Comparison of ENCODE assay signal across 19 mouse cellular contexts in the genomic region with DNA sequence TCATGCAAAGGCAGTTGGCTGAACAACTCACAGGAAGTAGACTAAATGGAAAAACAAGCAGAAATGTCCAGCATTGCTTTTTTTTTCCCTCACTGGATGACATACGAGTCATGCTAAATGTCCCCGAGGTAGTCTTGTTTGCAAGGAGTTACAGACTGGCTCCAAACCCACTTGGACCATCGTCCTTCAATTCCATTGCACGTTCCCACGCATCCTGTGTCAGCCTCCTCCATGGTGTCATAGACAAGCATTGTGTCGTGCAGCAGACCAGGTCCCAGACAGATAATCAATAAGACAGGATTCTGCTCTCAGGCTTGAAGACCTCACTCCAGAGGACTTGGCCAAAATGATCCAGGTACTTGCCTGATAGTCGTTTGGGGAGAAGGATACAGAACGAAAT. TPM values are rescaled to one million over a fixed set of nuclear protein-coding genes. Genes with fewer than 3 reads are reported as not detected.
"Had no signal": no experiment of that assay in that cellular context is flagged by ENCODE, and none has a peak within 500 bp of the region (broad histone marks: within the 10 kb centered on the region; RNA-seq: fewer than 3 reads in every experiment).

No protein-coding gene starts in this region.

- H3K36me3 ChIP-seq: midbrain, embryonic 10.5 days; midbrain, embryonic 12.5 days; neural tube, embryonic 13.5 days had no signal

- DNase-seq: lung, embryonic 14.5 days; lung, postnatal 10 days; lung, postnatal 4 days; midbrain, embryonic 14.5 days; retina, postnatal 1 day; right cerebral cortex, adult 18-20 months; right cerebral cortex, postnatal 25 days; right cerebral cortex, postnatal 4 days; spleen, adult 18-20 months; thymus, adult 18-20 months; thymus, postnatal 14 days; thymus, postnatal 36 days had no signal

- H3K9ac ChIP-seq: lung, embryonic 14.5 days; midbrain, embryonic 12.5 days; neural tube, embryonic 13.5 days; neural tube, embryonic 15.5 days had no signal

- H3K27ac ChIP-seq: midbrain, embryonic 10.5 days; midbrain, embryonic 12.5 days; neural tube, embryonic 13.5 days; neural tube, embryonic 15.5 days had no signal

- H3K27me3 ChIP-seq: midbrain, embryonic 12.5 days; neural tube, embryonic 13.5 days; neural tube, embryonic 15.5 days had no signal

- H3K4me3 ChIP-seq: midbrain, embryonic 10.5 days; midbrain, embryonic 12.5 days; myocyte; neural tube, embryonic 13.5 days; neural tube, embryonic 15.5 days had no signal

- H3K4me2 ChIP-seq: lung, embryonic 14.5 days; midbrain, embryonic 12.5 days; neural tube, embryonic 13.5 days; neural tube, embryonic 15.5 days had no signal

- H3K9me3 ChIP-seq: midbrain, embryonic 10.5 days; midbrain, embryonic 12.5 days; neural tube, embryonic 13.5 days; neural tube, embryonic 15.5 days had no signal

- ATAC-seq: midbrain, embryonic 16.5 days had no signal

- H3K4me1 ChIP-seq: midbrain, embryonic 10.5 days; midbrain, embryonic 12.5 days; neural tube, embryonic 13.5 days; neural tube, embryonic 15.5 days had no signal

RNA-seq across cellular contexts. Expression of gene Phldb2, which starts 10.4 kb away (rescaled TPM):
- total RNA-seq: megakaryocyte-erythroid progenitor cell, adult 5-6 weeks had no signal
